Mouse (Mus musculus) forebrain, embryonic 11.5 days (tissue): ENCODE measurements around the gene Gadd45gip1. TPM values are rescaled to one million over a fixed set of nuclear protein-coding genes. Genes with fewer than 3 reads are reported as not detected.
A peak's percentile ranks its signal among the peaks of the same experiment; 100 is the strongest.

ENCODE experiments used
- ATAC-seq: fragments of 200-750 bp; cut with Nextera tagmentation; replicated peaks from 2 replicates; pipeline ENCODE4 v1.8.0; 2017; ENCODE audit warnings: moderate TSS enrichment; ENCODE audit not compliant: low FRiP score
- DNase-seq: peaks from one replicate; pipeline ENCODE4 v3.0.0-alpha.2; 2017; ENCODE audit warnings: low spot score
- H3K27ac ChIP-seq: fragments of 300-500 bp; sonication (generic); 2 replicates; pipeline ENCODE4 v1.5.1; 2014; ENCODE audit warnings: low read depth, low read length
- H3K27me3 ChIP-seq: fragments of 300-500 bp; sonication (generic); 2 replicates; pipeline ENCODE4 v1.6.1; 2014; ENCODE audit warnings: mild to moderate bottlenecking, low read length, mixed read lengths; ENCODE audit not compliant: control insufficient read depth, insufficient read depth
- H3K36me3 ChIP-seq: fragments of 300-500 bp; sonication (generic); 2 replicates; pipeline ENCODE4 v1.6.1; 2014; ENCODE audit warnings: mild to moderate bottlenecking, low read length, moderate library complexity, mixed read lengths; ENCODE audit not compliant: control insufficient read depth, insufficient read depth
- H3K4me1 ChIP-seq: fragments of 300-500 bp; sonication (generic); replicated peaks from 2 replicates; pipeline ENCODE4 v1.6.1; 2014; ENCODE audit warnings: low read length, mixed read lengths; ENCODE audit not compliant: control insufficient read depth, insufficient read depth
- H3K4me2 ChIP-seq: fragments of 300-500 bp; sonication (generic); 2 replicates; pipeline ENCODE4 v1.6.1; 2014; ENCODE audit warnings: low read depth, mild to moderate bottlenecking, low read length, moderate library complexity, mixed read lengths; ENCODE audit not compliant: severe bottlenecking
- H3K4me3 ChIP-seq: fragments of 300-500 bp; sonication (generic); 2 replicates; pipeline ENCODE4 v1.5.1; 2014; ENCODE audit warnings: low read depth, low read length
- H3K9ac ChIP-seq: fragments of 300-500 bp; sonication (generic); 2 replicates; pipeline ENCODE4 v1.6.1; 2014; ENCODE audit warnings: low read length
- H3K9me3 ChIP-seq: fragments of 300-500 bp; sonication (generic); 2 replicates; pipeline ENCODE4 v1.6.1; 2016; ENCODE audit warnings: low read length, mixed read lengths; ENCODE audit not compliant: control insufficient read depth
- WGBS: fragments of 180-500 bp; shearing (Covaris S2); extraction: QIAGEN DNeasy Blood & Tissue Kit; methylation state at CpG from one replicate; pipeline ENCODE4 v1.1.7; 2014; 5-methylcytosine and 5-hydroxymethylcytosine counted together
- polyA plus RNA-seq: library from polyadenylated mRNA; unstranded; fragments of >200 nt; fragmentation: Nextera tagmentation; extraction: Ambion mirVana; gene quantifications from 2 replicates; pipeline ENCODE4 v1.2.1, GENCODE M21; 2014

Gadd45gip1 gene
- polyA plus RNA-seq, 1 experiment from 2014 or later: 44.3 TPM

DNA sequence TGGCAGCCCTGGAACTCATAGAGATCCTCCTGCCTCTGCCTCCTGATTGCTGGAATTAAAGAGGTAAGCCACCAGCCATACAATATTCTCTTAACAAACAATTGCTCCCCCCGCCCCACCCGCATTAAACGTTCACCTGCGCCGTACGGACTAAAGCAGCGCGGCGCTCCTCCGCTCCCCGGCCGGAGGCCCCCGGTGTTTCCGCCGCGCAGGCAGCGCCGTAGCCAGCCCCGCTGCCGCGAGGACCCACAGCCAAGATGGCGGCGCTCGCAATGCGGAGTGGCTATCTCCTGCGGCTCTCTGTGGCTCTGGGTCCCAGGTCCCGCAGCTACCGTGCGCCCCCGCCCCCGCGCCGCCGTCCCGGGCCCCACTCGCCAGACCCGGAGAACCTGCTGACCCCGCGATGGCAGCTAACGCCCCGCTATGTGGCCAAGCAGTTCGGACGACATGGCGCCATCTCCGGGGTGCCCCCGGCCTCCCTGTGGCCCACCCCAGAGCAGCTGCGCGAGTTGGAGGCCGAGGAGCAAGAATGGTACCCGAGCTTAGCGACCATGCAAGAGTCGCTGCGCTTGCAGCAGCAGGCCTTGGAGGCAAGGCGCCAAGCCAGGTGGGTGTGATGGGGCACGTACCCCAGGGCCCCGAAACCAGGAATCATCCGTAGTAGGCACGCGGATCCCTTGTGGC, 854 bp downstream of the Gadd45gip1 start:
- ATAC-seq (peak; percentile 80), DNase-seq (peak; percentile 91)
- H3K4me2 ChIP-seq: peak overlapping the region; percentile 61
- H3K9me3 ChIP-seq: no peaks in the 10 kb centered on the region
- no peaks in the 10 kb centered on the region for H3K27me3 ChIP-seq
- H3K36me3 ChIP-seq: peaks cover 9% of the 10 kb centered on the region; the same call in 1 of the 2 replicates
- H3K9ac ChIP-seq: peak overlapping the region; percentile 99
- peaks cover 2% of the 10 kb centered on the region; the same call in 1 of the 2 replicates for H3K4me1 ChIP-seq
- 1% methylated on average over 59 of the region's 59 CpGs for WGBS
- H3K4me3 ChIP-seq: peak overlapping the region; percentile 94
- peak overlapping the region; percentile 86 for H3K27ac ChIP-seq

GRCm38 (mm10) chr8:84832759-84833742, 1.7 kb downstream of the Gadd45gip1 start:
- DNase-seq (no peak), ATAC-seq (no peak)
- 69% methylated on average over 10 of the region's 10 CpGs for WGBS
- Histone ChIP-seq H3K9ac (peak overlapping the region; percentile 99), H3K27me3 (no peaks in the 10 kb centered on the region), H3K9me3 (no peaks in the 10 kb centered on the region), H3K36me3 (peaks cover 13% of the 10 kb centered on the region; the same call in 1 of the 2 replicates), H3K4me1 (peaks cover 2% of the 10 kb centered on the region; the same call in 1 of the 2 replicates), H3K4me3 (peak overlapping the region; percentile 94), H3K27ac (peak overlapping the region; percentile 86), H3K4me2 (peak overlapping the region; percentile 61)

DNA sequence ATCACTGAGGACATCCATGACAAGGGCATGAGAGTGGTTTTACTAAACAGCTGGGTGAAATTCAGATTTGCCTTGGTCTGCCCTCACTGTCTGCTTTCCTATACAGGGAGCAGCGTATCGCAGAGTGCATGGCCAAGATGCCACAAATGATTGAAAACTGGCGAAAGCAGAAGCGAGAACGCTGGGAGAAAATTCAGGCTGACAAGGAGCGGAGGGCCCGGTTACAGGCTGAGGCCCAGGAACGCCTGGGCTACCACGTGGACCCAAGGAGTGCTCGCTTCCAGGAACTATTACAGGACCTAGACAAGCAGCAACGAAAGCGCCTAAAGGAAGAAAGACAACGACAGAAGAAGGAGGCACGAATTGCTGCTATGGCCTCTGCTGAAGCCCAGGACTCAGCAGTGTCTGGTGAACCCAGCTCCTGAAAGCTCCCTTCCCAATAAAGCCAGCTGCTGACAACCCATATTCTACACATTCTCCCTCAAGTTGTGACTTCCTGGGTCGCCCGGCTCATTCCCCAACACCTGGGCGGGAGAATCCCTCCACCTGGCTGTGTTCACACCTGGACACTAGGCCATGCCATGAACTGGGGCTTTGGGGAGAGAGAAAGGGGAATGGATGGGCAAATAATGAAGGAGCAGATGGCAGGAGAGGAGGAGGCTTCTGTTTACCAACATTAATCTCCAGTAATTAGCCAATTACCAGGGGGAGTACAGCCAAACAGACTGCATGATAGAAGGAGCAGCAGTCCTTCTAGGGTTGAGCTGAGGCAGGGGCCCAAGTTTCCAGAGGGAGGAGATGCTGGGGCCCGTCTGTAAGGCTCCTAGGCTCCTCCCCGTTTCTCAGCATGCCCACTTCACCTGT, 2.9 kb downstream of the Gadd45gip1 start:
- H3K4me2 ChIP-seq: no peak overlapping the region
- H3K4me3 ChIP-seq: no peak overlapping the region
- no peaks in the 10 kb centered on the region for H3K9me3 ChIP-seq
- DNase-seq (no peak), ATAC-seq (no peak)
- H3K36me3 ChIP-seq: peaks cover 13% of the 10 kb centered on the region; the same call in 1 of the 2 replicates
- peaks cover 3% of the 10 kb centered on the region; the same call in 1 of the 2 replicates for H3K4me1 ChIP-seq
- 89% methylated on average over 19 of the region's 19 CpGs for WGBS
- H3K27me3 ChIP-seq: no peaks in the 10 kb centered on the region
- H3K9ac ChIP-seq: 0 out of 2 replicates have a peak overlapping the region, but pooled peaks have one; percentile 3
- H3K27ac ChIP-seq: peak overlapping the region; percentile 50

GRCm38 (mm10) chr8:84834866-84835855, 3.8 kb downstream of the Gadd45gip1 start:
- Histone ChIP-seq H3K9me3 (no peaks in the 10 kb centered on the region), H3K27ac (peak overlapping the region; percentile 46; the same call in 1 of the 2 replicates), H3K4me1 (peaks cover 10% of the 10 kb centered on the region; the same call in 1 of the 2 replicates), H3K4me3 (no peak overlapping the region), H3K36me3 (peaks cover 13% of the 10 kb centered on the region; the same call in 1 of the 2 replicates), H3K27me3 (no peaks in the 10 kb centered on the region), H3K9ac (no peak overlapping the region), H3K4me2 (no peak overlapping the region)
- DNase-seq (no peak), ATAC-seq (no peak)
- WGBS: 86% methylated on average over 10 of the region's 10 CpGs

GRCm38 (mm10) chr8:84837149-84837911, 6.0 kb downstream of the Gadd45gip1 start:
- Histone ChIP-seq H3K27me3 (no peaks in the 10 kb centered on the region), H3K9ac (no peak overlapping the region), H3K9me3 (no peaks in the 10 kb centered on the region), H3K4me2 (no peak overlapping the region), H3K36me3 (peaks cover 17% of the 10 kb centered on the region; the same call in 1 of the 2 replicates), H3K4me3 (no peak overlapping the region), H3K4me1 (peaks cover 10% of the 10 kb centered on the region; the same call in 1 of the 2 replicates), H3K27ac (no peak overlapping the region)
- DNase-seq (no peak), ATAC-seq (no peak)
- 73% methylated on average over 8 of the region's 8 CpGs for WGBS

- Histone ChIP-seq H3K27me3 (no peaks in the 10 kb centered on the region), H3K36me3 (peaks cover 24% of the 10 kb centered on the region; the same call in 1 of the 2 replicates), H3K9ac (no peak overlapping the region), H3K9me3 (no peaks in the 10 kb centered on the region), H3K27ac (no peak overlapping the region), H3K4me3 (no peak overlapping the region), H3K4me1 (peaks cover 10% of the 10 kb centered on the region; the same call in 1 of the 2 replicates), H3K4me2 (no peak overlapping the region)
- DNase-seq (no peak), ATAC-seq (no peak)
- 88% methylated on average over 15 of the region's 15 CpGs for WGBS
These were observed 6.7 kb downstream of the Gadd45gip1 start for GRCm38 (mm10) chr8:84837912-84838470.
